Mouse (Mus musculus) adrenal gland, adult 2 months (tissue): Measurements from ENCODE around the gene Ccnb1. TPM values are rescaled to one million over a fixed set of nuclear protein-coding genes. Genes with fewer than 3 reads are reported as not detected.
"Not testable (repeated sequence)": the region's sequence is repeated elsewhere in the genome, so short reads cannot be mapped to it uniquely, and the experiment has no call there.

Experiments used
- DNase-seq: peaks from one replicate; pipeline ENCODE4 v3.0.0; 2021
- polyA plus RNA-seq: library from polyadenylated mRNA; depleted of rRNA; stranded (reverse); fragments of >200 nt; gene quantifications from 2 replicates; pipeline ENCODE4 v1.2.3, GENCODE M21; 2012; rRNA removed
- total RNA-seq, 2 experiments: library from RNA; stranded (reverse); gene quantifications; 2 replicates each; pipeline ENCODE4 v1.2.3; 2021

The Ccnb1 gene
- total and polyA plus RNA-seq, 3 experiments, result 1.2 to 2.6 (median 2.2) TPM

DNA sequence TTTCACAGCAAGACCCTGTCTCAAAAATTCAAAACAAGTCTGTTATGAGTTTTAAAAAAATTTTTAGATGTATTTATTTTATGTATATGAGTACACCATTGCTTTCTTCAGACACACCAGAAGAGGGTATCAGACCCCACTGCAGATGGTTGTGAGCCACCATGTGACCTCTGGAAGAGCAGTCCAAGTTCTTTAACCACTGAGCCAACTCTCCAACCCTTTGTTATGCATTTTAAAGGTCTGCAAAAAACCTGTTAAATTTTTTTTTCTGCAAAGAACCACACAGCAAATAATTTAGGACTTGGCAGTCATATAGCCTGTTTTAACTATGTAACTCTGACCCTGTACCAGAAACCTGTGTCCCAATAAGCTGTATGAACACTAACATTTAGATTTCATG lies 11.7 kb downstream of the Ccnb1 start:
- no peak for DNase-seq

DNA sequence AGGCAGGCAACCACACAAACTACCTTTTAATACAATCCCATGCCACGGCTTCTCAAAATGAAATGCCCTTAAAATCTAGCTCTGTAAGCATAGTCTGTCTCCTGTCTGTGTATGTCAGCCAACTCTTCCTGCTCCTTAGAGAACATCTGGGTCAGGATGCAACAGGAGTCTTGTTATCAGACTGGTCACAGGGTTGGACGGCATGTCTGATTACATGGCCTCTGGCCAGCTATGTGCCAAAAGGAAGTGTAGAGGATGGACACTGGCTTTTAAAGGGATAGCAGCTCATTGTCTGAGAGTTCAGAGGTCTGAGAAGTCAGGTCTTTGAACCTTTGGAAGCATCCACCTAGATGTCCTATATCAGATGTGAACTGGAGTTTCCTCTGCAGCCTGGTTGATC lies 31.0 kb downstream of the Ccnb1 start:
- DNase-seq, result no peak

DNA sequence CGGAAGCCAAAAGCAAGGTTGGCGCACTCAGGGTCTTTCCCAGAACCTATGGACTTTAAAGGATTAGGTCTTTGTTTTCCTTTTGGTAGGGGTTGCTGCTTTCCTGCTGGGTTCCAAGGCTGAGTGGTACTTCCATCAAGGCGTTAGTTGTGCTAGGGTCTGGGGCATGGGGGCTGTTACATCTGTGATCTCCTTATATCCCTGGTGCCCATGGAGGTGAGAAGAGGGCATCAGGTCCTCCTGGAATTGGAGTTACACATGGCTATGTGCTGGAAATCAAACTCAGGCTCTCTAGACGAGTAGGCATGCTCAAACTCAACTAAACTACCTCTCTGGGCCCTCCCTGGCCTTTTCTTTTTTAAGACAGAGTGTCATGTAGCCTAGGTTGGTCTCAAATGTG lies 32.2 kb downstream of the Ccnb1 start:
- no peak for DNase-seq

DNA sequence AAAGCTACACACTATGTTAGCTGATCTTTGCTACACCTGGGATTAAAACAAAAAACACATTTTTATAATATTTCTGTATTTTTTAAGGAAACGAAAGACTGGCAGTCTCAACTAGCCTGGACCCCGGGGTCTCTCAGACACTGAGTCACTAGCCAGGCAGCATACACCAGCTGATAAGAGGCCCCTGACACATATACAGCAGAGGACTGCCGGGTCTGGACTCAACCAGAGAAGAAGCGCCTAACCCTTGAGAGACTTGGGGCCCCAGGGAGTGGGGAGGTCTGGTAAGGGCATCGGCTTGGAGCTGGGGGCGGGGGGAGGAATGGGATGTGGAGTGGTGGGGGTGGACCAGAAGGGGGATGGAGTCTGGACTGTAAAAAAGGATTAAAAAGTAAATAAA lies 33.4 kb downstream of the Ccnb1 start:
- DNase-seq, result no peak

DNA sequence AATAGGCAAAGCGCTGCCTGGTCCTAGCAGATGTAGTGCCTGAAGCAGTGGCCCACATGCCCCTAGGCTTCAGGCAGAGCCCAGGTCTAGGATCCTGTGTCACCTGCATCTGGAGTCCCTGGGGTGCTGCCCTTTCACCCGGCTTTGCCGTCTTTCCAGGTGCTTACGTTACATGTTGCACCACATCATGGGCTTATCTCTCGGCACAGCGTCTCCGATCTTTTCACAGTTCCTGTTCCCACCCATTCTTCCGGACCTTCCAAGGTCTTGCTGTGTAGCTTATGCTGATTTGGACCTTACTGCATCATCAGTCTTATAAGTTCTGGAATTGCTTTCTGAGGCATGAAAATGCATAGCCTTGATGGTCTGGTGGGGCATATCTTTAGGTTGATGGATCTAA lies 33.8 kb downstream of the Ccnb1 start:
- DNase-seq, result no peak

DNA sequence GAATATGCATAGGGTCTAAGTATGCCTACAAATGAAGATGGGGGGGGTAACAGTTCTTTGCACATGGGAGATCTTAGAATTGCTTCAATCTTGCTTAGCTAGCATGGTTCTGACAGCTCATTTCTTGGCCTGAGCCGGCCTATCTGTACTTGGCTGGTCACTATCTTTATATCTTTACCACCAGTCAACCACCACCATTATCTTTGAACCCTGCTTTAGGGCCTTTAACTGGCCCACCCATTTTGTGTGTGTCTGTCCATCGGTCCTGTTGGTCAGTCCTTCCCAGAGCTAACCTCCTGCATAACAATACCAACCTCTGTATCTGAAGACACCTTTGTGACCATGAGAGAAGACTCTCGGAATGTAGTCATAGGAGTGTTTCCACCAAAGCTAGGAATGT lies 35.0 kb downstream of the Ccnb1 start:
- no peak for DNase-seq

DNA sequence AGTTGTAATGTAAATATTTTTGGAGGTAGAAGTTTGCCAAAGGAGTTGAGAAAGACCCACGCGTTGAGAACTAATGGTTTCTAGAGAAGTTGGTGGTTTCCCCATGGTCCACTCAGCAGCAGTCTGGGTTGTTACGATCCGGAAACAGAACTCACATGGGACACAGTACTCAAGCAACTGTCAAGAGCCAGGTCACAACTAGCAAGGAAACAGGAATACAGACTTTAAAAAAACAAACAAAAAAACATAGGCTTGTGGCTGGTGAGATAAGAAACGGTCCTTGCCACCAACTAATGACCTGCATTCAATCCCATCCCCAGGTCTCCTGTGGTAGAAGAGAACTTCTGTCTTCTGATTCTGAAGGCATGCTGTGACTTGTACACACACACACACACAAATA lies 35.6 kb downstream of the Ccnb1 start:
- no peak for DNase-seq

DNA sequence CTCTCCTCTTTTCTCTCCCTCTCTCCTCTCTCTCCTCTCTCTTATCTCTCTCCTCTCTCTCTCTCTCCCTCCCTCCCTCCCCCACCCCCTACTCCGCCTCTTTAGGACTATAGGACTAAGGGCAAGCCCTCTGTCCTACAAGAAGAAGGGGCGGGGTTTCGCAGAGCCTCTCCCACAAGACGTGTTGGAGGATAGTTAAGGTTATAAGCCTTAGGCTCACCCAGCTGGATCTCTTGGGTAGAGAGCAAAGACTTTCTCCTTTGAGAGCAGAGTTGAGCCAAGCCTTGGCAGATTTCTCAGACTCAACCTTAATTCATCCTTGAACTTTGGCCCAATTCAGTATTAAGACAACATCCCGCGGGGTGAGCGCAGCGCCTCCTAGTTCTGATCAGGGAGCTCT lies 37.7 kb downstream of the Ccnb1 start:
- no peak for DNase-seq

DNA sequence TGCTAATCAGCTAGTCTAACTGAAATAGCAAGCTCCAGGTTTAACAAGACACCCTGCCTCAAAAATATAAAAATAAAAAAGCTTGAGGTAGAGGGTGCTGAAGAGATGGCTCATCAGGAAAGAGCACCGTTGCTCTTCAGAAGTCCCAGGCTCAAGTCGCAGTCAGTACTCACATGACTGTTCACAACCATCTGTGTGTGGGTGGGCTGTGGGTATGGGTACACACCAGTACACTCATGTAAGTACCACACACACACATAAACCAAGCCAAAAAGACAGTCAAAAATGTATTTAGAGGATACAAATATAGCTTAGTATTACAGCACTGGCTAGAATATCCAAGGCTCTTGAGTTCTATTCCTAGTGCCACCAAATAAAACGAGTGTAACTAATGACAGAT lies 40.3 kb downstream of the Ccnb1 start:
- DNase-seq, result no peak

DNA sequence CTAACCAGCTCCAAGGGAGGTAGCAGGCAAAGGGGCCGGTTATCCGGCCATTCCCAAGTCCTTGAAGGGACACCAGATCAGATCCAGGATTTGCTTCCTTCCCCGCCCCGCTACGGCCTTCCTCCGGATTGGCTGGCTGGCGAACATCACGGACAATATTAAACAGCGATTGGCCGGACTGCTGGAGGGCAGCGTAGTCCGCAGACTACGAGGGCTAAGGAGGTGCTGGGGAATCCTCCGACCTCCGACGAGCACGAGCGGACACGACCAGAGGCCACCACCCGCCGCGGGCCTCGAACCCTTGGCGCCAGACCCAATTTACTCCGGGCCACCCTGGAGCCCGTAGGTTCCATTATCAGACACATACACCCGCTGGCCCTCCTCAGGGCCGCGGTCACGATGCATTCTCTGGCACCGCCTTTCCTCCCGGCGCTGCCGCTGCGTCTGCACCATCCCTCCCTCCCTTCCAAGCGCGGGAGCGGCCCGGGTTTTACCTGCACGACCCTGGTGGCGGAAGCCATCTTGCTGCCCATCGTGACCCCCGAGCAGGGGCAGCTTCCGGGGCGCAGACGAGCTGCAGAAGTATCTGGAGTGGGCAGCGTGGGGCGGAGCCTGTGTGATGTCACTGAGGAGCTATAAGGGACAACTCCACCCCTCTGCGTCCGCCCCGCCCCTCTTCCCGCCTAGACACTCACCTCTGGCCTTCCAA lies 42.2 kb downstream of the Ccnb1 start, which contains the start of gene Mrps36:
Gene Mrps36, minus strand, starts transcription at position 624 of the 709 bp plus-strand sequence.
- peak; percentile 97 for DNase-seq

DNA sequence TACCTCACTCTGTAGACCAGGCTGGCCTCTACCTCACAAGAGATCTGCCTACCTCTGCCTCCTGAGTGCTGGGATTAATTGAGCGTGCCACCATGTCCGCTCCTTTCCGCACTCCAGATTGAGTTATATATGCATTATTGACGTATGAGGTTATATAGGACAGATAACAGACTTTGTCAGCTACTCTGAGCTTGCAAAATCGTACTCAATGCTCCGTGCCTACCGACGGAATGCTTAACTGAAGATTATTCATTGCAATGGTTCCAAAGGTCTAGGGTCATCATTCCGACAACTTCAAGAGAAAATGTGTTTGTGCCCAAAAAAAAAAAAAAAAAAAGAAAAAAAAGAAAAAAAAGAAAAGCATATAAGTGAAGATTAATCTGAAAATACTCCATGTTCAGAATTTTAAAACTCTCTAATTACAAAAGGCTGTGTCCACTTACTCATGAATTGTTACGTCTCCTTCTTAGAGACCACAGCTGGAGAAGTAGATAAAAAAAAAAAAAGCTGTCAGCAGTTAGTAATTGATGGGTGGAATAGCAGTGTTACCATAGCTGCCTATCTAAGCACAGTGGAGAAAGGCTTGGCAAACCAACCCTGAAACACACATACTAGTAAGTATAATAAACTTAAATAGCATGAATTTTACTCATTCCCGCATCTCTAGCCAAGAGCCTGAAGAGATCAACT lies 42.9 kb downstream of the Ccnb1 start:
- no peak for DNase-seq

DNA sequence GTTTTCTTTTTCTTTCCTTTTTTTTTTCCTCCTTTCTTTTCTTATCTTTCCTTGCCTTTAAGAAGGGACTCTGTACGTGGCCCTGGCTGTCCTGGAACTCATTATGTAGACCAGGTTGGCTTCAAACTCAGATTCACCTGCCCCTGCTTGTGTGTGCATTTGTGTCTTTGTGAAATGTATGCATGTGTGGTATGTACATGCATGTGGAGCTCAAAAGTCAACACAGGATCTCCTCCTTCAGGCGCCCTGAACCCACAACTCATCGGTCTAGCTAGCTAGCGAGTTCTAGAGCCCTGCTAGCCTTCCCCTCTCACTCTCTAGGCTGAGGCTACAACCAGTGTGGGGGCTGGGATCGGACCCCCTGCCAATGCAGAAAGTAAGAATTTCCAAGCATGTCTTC lies 43.5 kb downstream of the Ccnb1 start:
- DNase-seq, result no peak

DNA sequence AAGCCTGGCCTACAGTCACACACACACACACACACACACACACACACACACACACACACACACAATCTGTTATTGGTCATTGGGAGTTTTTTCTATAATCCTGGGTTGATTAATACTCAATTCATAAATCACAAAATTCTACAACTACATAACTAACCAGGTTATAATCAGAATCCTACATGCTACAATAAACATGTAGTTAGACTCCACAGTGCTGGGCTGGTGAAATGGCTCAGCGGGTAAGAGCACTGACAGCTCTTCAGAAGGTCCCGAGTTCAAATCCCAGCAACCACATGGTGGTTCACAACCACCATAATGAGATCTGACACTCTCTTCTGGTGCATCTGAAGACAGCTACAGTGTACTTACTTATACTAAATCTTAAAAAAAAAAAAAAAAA lies 53.6 kb downstream of the Ccnb1 start:
- no peak for DNase-seq

DNA sequence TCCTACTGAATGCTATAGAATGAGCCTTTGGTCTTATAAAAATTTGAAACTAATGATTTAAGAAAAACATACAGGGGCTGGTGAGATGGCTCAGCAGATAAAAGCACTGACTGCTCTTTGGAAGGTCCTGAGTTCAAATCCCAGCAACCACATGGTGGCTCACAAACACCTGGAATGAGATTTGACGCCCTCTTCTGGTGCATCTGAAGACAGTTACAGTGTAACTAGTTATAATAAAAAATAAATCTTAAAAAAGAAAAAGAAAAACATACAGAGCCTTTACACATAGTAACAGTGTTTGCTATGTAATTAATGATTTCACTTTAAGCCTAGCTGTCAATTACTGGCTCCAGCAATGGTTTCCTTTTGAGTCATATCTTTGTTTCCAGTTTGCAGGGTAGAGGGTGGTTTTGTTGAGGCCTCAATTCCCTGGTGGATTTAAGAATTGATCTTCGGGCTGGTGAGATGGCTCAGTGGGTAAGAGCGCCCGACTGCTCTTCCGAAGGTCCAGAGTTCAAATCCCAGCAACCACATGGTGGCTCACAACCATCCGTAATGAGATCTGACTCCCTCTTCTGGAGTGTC lies 54.8 kb downstream of the Ccnb1 start:
- DNase-seq, result not testable (repeated sequence)

DNA sequence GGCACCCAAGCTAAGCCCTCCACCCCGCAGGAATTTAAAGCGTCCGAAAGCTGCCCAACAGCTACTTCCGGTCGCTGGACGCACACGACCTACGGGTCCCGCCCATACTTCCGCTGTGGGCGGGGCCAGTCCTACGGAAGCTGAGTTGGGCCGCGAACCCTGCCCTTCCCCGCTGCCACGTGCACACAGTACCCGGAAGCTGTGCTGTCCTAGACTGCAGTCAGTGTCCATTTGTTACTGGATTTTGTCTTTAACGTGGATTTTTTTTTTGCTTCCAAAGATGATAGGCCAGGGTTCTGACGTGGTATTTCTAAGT lies 55.6 kb downstream of the Ccnb1 start, which contains the start of gene Cdk7:
Gene Cdk7, minus strand, starts transcription at position 79 of the 316 bp plus-strand sequence.
- DNase-seq, result peak; percentile 96

DNA sequence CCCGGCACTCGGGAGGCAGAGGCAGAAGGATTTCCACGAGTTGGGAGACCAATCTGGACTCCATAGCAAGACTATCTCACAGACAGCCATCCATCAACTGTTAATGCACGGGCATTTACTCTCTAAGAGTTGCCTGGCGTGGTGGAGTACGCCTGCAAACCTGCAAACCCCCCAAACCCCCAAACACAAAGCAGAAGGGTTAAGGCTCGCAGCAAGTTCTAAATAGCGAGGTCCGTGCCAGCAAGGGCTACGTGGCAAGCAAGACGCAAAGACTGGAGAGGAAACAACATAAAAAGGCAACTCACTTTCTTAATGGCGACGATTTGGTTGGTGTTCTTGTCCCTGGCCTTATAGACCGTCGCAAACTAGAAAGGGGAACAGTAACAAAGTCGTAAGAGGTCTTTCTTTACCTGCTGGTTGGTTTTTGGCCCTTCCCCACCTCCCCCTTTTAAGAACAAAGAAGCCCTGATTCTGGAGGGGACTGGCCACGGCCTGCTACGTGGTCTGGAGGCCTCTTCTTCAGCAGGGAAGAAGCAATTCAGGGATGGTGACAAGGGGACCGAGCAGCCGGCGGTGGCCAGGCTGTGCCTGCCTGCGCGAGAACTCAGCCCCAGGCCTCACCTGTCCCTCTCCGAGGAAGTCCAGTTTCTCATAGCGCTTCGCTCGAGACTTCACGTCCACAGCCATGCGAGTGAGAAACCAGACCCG lies 56.1 kb downstream of the Ccnb1 start:
- DNase-seq, result peak; percentile 19

Other genes starting within 250 kb of the Ccnb1 start
- 10 to 100 TPM in 1 of 2 experiments, 1 to 10 TPM in 1; 5.7 to 23.9 TPM for gene Ocln, start 233.9 kb downstream of the Ccnb1 start, total RNA-seq
- 0.32 and 0.49 TPM in 2 replicates for gene Ocln, start 233.9 kb downstream of the Ccnb1 start, polyA plus RNA-seq
- under 1 TPM; 0.32 to 0.55 TPM for gene Marveld2, start 169.6 kb downstream of the Ccnb1 start, total RNA-seq
- 0.25 and 0.30 TPM in 2 replicates for gene Marveld2, start 169.6 kb downstream of the Ccnb1 start, polyA plus RNA-seq
- 10 to 100 TPM; 70.3 to 79.1 TPM for gene Ak6, start 135.6 kb downstream of the Ccnb1 start, total RNA-seq
- gene Ak6, start 135.6 kb downstream of the Ccnb1 start, polyA plus RNA-seq, result 7.5 and 10.1 TPM in 2 replicates
- 10 to 100 TPM; 20.5 to 23.0 TPM for gene Rad17, start 135.5 kb downstream of the Ccnb1 start, total RNA-seq
- 1.7 and 2.0 TPM in 2 replicates for gene Rad17, start 135.5 kb downstream of the Ccnb1 start, polyA plus RNA-seq
- gene Taf9, start 135.0 kb downstream of the Ccnb1 start, total RNA-seq, result 10 to 100 TPM; 12.2 to 16.6 TPM
- 0.26 TPM in 1 of 2 replicates, not detected in the other for gene Taf9, start 135.0 kb downstream of the Ccnb1 start, polyA plus RNA-seq
- 1 to 10 TPM; 1.1 to 1.5 TPM for gene Ccdc125, start 116.9 kb downstream of the Ccnb1 start, total RNA-seq
- 0.06 and 0.29 TPM in 2 replicates for gene Ccdc125, start 116.9 kb downstream of the Ccnb1 start, polyA plus RNA-seq
- 10 to 100 TPM; 36.8 to 38.8 TPM for gene Cdk7, start 55.6 kb downstream of the Ccnb1 start, total RNA-seq
- gene Cdk7, start 55.6 kb downstream of the Ccnb1 start, polyA plus RNA-seq, result 9.3 and 9.6 TPM in 2 replicates
- 100 to 1,000 TPM; 133 to 141 TPM for gene Mrps36, start 41.9 kb downstream of the Ccnb1 start, total RNA-seq
- gene Mrps36, start 41.9 kb downstream of the Ccnb1 start, polyA plus RNA-seq, result 23.5 and 26.2 TPM in 2 replicates
- under 1 TPM; 0.32 to 0.62 TPM for gene Cenph, start 10.7 kb downstream of the Ccnb1 start, total RNA-seq
- gene Cenph, start 10.7 kb downstream of the Ccnb1 start, polyA plus RNA-seq, result 0.28 TPM in 1 of 2 replicates, not detected in the other
- 10 to 100 TPM; 42.5 to 45.0 TPM for gene Slc30a5, start 46.9 kb upstream of the Ccnb1 start, total RNA-seq
- 16.9 and 19.8 TPM in 2 replicates for gene Slc30a5, start 46.9 kb upstream of the Ccnb1 start, polyA plus RNA-seq